Mouse (Mus musculus) gastrocnemius, adult 18-20 months (tissue): ENCODE measurements around the gene Sema6d. TPM values are rescaled to one million over a fixed set of nuclear protein-coding genes. Genes with fewer than 3 reads are reported as not detected.

ENCODE experiments used
- DNase-seq: peaks from one replicate; pipeline ENCODE4 v3.0.0; 2021; ENCODE audit warnings: low spot score
- total RNA-seq, 2 experiments: library from RNA; stranded (reverse); gene quantifications; 2 replicates each; pipeline ENCODE4 v1.2.3; 2021

The Sema6d gene
- total RNA-seq, 2 experiments from 2014 or later, result 8.4 to 11.2 TPM

DNA sequence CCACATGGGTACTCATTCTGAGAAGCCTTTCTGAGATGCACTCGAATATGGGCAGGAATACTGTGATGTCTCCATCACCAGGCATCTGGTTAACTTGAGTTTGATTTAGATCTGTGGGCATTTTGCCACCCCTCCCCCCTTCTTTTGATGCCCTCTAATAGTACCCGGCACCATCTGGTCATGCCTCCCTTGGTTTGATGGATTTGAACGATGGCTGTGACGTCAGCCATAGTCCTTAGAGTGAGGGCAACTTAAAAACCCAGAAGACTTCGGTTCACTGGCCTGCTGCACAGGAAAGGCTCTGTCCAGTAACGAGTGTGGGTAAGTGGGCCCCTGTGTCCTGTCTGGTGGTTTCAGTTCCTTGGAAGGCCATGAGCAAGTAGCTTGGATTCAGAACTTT is 522.5 kb downstream of the Sema6d start:
- no peak for DNase-seq

DNA sequence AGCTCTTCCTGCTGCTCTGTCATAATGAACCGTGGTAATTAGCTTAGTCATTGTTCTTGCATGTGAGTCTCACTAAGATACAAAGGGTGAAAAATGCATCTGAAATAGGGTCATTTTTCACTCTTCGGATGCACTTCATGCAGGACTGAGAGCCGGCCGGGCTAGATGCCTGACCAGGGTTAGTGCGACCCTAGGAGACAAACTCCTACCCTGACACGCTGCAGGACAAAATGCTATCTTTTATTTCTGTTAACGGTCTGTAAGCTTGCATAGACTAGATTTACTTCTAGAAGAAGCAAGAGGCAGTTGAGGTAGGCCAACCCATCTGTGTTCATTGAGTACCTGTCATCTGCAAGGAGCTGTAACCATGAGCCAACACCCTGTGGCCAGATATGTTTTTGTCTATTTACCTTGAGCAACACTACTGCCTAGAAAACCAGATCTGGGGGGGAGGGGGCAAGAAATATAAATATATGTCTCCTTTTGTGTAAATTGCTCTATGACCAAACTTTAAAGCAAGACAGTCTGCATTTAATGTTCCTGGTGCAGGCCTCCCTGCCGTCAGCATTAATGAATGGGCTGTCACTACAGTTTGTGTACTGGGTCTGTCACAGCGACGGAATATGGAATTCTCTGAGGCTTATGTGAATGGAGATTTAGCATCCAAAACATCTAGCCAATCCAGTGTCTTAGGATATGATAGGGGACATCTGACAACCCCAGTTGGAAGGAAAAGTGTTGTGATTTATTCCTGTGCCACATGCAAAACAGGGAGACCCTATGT is 523.1 kb downstream of the Sema6d start:
- no peak for DNase-seq

DNA sequence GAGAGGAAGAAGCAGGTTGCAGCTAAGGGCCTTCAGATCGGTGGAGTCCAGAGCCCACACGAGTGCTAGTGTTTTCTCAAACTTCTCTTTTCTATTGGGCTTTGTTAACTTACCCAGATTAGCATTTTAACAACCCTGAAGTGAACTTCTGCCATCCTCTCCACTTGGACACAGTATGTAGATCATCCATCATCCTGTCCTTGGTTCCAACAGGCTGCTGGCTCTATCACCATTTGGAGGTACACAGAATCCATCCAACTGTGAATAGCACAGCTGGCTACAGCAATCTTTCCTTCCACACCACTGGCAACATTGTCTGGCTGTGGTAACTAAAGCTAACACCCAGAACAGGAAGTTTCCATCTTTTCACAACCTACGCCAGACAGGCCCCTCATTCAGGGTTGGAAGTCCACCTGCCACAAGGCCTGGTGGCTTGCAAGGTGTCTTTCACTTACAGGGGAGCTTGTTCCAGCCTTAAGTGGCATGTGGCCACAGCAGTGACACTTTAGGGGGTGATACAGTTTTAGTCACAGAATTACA is 524.0 kb downstream of the Sema6d start:
- no peak for DNase-seq

DNA sequence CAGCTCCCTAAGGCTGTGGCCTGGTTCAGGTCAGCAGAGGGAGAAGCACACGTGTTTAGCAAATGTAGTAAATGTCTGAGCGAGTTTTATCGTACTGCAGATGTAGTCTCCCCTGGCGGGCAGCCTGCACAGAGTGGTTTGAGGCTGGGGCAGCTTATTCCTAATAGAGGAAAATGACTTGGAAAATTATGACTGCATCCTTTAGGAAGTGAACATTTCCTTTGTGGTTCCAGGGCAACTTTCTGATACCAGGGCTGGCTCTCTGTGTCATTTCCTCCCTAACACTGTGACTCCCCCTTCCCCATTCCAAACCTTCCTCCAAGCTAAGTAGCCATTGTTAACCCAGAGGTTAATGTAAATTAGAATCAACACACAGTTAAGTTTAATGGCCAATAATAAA is 527.0 kb downstream of the Sema6d start:
- no peak for DNase-seq

DNA sequence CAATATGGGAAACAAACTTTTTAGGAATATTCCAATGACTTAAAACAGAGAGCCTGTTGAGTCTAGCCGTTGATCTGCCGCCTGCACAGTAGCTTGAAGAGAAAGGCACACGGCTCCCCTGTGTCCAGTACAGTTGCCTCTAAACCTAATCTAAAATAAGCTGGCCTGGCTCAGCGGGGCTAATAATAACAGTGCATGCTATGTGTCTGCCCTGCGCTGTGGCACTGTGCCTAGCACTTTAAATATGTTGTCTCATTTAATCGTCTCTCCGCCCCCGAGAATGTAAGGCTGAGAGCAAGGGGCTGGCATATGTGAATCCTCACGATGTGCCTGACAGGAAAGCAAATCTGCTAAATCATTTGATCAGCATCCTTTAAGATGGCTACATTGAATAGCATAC is 527.7 kb downstream of the Sema6d start:
- DNase-seq, result peak; percentile 72

DNA sequence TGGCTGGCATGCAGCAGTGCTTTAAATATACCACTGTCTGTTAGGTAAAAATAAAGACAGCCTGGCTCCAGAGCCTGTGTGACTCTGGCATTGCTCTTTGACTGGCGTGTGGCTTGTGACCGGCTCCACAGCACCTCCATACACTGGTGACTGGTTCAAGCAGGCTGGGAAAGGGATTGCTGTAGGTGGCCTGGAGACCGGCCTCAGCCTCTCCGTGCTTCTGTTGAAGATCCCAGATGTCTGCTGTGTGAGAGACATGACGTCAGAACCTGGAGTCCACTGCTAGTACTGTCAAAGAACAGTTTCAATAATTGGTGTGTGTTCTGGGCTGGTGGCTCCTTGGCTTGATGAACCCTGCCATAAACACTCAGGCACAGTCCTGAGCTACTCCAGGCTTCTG is 528.3 kb downstream of the Sema6d start:
- peak; percentile 32 for DNase-seq

DNA sequence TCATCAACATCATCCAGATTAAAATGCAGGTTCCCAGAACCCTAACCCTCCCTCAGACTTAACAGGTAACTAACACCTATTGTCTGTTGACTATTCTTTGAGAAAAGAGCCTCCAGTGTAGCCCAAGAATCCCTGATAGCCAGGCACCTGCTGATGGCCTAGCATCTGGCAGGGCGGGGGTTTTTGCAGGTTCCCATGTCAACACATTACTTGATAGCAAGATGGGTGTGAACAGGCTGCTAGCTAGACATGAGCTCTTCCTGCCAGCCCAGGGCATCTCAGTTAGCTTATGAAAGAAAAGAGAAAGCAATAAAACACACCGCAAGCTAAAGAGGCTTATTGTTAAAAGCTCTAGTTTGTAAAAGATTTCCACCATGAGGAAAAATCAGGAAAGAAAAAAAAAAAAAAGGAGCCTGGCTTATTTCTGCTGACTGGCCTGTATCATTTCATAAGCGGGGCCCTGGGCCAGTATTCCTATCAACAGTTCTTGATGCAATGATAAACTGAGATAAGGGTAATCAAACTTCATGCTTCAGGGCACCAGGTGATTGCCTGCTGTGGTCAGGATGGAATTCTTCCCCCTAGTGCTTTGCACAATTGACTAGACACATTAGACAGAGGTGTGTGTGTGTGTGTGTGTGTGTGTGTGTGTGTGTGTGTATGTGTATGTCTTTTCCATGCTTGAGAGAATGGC is 528.9 kb downstream of the Sema6d start:
- no peak for DNase-seq

DNA sequence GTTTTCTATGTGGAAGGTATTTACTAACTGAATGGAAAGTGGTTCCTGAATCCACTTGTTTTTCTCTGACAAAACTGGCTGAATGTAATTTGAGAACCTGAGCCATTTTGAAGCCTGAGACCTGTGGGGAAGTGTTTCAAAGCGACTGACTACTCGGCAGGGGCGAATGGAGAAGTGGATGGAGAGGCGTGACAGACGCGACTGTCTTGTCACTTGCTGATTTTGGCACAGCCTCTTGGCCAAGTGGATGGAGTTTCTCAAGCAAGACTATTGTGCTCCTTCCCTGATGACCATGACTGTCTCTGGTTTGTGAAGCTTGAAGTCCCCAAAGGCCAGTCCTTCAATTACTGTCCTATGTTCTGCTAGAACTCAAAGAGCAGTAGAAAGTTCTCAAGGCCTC is 530.7 kb downstream of the Sema6d start:
- DNase-seq, result no peak

DNA sequence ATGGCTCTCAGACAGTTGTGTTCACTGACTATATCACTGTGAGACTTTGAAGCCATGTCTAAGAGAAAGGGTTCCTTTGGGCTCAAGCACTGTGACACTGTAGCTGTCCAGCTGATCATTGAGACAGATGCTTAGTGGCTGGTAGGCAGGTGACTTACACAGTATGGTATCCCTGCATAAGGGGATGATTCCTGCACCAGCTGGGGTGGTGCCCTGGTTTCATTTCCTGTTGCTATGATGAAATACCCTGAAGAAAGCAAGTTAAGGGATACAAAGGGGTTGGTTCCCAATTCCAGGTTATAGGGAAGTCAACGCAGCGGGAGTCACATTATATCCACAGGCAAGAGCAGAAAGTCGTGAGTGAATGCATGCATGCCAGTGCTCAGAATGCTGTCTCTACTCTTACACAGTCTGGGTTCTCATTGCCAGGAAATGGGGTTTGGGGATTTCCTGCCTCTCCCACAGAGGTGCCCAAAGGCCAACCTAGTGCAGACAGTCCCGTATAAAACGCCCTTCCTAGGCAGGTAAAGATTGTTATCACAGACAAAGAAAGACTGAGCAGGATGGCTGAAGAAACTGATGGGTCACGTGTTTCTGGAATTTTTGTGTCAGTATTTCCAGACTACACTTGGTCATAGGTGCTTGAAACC is 532.3 kb downstream of the Sema6d start:
- DNase-seq, result no peak

DNA sequence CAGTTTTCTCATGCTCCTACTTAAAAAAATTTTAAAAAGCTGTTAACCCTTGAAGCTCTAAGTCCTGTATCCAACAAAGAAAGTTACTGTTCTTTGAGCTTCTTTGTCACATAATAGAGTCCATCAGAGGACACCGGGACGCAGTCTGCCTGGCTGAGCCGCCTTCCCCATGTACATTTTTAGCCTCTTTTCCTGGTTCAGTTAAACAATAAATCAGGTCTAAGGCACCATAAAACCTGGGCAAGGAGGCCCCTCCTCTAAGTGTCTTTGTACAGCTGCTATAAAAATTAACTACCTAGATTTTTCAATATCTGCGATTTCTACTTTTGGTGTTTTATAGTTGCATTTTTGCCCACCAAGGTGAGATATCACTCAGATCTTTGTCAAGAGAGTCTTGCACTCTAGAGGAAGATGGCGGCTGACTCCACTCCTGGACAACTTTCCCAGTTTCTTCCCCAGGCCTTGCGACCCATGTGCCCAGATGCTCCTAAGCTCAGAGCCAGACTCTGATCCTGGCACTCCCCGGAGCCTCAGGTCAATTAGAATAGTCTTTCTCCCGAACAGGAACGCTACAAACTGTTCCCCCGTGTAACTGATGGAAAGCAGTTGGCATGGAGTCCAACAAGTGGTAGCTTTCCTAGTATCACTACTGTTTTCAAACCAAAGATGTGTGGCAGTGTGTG is 534.6 kb downstream of the Sema6d start:
- no peak for DNase-seq

DNA sequence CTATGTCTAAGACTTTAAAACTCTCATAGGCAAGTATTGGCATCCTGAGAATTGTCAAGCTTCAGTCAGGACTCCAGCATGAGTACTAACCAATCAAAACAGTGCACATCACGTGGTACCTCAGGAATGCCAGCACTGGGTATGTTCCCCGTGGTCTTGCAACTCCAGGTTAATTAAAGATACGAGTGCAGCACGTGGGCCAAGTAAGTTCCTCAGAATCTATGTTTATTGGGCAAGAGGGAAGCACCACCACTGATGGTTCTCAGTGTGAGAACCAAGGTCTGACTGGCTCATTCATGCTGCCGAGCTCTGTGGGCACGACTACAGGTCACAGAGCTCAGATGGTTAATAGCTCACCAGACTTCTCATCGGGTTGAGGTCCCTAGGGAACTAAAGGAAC is 536.7 kb downstream of the Sema6d start:
- DNase-seq, result no peak

DNA sequence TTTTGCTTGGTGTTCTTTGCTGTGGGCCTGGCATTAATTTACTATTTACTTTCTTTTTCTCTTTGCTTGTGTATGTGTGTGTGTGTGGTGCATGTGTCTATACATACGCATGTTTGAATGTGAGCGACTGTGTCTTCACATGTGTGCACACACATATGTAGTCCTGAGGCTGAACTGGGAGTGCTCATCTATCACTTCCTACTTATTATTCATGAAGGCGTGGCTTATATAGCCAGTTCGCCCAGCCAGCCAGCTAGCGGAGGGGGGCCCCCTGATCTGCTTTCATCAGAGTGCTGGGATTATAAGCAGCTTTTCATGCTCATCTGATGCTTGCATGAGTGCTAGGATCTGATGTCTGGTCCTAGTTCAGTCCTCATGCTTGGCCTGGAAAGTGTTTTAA is 537.9 kb downstream of the Sema6d start:
- no peak for DNase-seq

DNA sequence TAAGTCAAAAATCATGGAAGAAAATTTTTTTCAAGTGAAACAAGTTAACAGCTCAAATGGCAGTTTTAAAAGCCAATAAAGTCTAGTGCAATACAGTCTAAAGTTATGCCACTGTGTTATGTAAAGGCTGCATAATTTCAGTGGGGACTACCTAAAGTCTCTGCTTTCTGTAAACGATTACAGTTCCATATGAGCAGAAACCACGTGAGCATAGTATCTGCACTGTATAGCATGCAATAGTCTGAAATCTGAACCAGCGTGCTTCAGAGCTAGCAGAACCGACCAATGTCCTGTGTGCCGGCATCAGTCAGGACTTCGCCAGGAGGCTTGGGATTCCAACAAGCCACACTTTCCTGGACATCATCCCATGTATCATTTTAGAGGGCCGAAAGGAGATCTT is 538.9 kb downstream of the Sema6d start:
- DNase-seq, result peak; percentile 50

DNA sequence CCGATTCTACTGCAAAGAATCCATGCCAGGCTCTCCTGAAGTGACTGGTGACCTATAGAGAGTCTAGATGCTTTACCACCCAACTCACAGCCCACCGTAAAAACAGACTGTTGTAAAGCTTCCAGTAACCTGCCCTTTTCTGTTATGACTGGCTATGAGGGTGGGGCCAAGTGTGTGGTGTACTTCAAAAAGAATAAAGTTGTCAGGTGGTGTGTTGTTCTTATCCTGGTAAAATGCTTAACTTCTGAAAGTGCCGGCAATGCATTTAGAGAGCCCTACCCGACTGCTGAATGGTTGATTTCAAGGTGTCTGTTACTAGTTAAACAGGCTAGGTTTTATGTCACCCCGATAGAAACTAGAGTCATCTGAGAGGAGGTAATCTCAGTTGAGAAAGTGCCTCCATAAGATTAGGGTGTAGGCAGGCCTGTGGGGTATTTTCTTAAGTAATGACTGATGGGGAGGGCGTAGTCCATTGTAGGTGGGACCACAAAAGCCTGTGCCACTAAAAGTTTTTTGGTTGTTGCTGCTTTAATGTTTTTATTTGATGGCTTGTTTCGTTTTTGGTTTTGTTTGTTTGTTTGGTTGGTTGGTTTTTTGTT is 544.7 kb downstream of the Sema6d start:
- DNase-seq, result no peak

DNA sequence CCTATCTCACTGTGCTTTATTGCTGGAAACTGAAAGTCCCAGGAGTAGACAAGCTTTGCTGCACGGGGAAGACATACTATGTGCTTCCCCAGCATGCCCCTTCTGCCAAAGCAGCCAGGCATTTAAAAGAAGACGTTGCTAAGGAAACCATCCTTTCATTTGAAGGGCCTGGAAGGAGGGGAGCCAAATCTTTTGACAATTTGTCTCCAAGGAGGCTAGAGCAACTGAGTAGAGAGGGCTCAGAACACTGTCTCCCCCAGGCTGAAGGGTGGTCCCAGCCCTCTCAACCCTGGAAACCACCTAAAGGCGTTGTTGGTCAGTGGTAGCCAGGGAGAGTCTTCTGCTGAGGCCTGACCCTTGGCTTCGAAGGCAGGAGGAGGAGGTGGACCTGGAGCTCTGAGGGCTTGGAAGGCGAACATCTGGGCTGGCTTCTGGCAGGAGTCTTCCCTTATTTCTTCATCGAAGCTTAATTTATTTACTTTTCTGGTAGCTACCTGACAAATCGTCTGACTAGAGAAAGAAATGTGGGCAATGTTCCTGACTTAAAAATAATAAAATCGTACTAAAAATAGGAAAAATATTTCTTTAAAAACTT is 545.6 kb downstream of the Sema6d start:
- DNase-seq, result no peak

DNA sequence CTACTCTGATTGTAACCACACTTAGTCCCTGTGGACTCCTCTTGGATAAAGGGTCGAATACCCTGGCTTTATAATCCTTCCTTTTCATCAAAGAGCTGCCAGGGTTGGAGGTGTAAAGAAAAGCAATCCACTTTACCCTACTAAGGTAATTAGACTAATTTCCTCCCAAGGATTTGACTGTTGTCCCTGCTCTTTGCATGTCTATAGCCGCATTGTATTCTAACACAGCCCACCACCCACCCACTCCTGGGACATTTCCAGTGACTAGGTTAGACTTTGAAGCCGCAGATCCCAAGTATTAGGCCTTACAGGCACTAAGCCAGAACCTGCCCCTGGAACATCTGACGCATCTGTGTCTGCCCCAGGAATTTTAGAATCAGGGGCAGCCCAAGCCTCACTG is 547.3 kb downstream of the Sema6d start:
- DNase-seq, result no peak

DNA sequence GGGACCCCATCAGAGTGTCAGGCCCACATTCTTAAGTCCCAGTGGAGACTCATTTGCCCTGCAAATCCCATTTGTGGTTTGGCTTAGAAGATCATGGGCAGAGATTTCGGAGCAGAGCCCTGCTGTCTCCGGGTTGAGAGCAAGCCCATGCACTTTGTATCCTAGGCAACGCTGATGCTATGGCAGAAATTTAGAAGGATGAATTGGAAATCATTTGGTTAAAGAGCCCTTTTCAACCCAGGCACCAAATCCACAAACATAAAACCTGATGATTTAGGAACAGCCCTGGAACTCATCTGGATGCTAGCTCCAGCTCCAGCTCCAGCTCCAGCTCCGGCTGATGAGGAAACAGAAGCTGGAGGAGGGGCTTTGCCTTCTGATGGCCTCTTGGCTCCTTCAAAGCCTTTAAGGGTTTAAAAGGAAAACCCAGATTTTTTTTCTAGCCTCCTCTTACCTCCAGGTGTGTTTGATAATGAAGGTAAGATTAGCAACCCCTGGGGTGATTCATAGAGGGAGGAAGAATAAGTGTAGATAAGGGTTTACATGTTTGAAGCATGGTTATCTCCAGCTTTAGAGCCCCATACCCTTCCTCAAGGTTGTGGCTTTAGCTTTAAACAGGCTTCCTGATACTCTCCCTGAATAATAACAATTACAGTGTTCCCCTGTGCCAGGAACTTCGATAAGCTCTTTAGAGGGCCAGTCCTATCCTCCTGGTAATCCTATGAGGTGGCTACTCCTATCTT is 549.6 kb downstream of the Sema6d start:
- DNase-seq, result no peak

DNA sequence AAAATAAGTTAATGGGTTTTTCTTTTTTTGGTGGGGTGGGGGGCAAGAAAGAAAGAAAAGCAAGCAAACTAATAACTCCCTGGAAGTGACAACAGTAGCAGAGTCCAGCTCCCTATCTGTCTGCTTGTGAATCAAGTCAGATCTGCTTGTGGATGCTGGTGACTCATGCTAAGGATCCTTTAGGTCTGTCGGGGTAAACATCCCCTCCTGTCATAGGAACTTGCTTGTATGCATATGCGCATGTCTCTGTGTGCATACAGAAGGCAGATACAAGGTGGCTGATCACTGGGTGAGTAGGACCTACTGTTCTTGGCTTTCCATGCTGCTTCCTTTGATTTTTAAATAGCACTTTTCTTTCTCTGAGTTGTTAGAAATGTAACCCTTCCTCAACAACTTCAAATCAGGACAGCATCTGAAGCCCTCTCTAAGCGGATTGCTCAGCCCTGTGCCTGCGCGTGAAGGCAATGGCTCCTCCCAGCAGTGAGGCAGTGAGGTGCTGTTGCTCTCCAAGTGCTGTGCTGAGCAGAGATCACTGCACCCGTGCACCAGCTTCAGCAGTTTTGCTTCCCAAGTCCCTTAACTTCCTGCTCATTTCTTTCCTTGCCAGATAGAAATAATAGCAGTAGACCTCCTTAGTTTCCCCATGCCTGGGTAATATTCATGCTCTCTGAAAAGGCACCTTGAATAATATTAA is 550.9 kb downstream of the Sema6d start:
- DNase-seq, result no peak

DNA sequence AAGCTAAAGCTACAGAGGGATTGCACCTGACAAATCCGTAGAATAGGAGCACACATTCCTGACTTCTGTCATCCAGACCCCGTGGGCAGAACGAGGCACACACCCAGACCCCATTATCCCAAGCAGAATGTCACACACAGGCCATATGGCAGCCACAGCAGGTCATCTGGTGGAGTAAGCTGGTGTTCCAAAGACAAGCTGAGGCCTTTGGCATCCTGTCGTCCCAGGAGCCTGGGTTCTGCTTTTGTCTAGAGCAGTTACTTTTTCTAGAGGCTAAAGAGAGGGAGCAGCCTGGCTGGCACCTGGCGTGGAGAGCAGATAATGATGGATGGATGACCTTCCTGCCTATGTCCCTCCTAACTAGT is 551.4 kb downstream of the Sema6d start:
- DNase-seq, result no peak

DNA sequence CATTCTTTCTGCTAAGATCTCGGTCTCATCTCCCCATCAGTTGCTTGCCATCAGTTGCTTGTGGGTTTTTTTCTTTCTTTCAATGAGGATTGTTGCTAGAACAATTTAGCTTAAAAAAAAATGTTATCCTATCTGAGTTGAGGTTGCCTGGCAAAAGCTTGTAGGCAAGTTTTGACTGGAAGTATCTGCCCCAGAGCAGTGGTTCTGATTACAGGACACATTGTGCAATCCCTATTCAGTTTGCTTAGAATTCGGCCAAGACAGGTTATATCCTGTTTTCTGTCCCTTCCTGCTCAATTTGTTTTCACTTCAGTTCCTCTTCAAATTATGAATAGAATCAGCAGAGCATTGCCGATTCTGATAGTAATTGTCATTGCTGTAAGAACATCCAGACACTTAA is 552.4 kb downstream of the Sema6d start:
- DNase-seq, result no peak
